Mouse (Mus musculus): ENCODE data around the gene Noa1.

The Noa1 gene

GRCm38 (mm10) chr5:77290606-77291005 lies 19.3 kb downstream of the Noa1 start:
- no peak for DNase-seq (ENCODE audit: inconsistent ontology term)

- no peak for DNase-seq (ENCODE audit: inconsistent ontology term)
Observed at GRCm38 (mm10) chr5:77289686-77290085, 20.2 kb downstream of the Noa1 start.

- DNase-seq (ENCODE audit: inconsistent ontology term) = no peak
Observed at GRCm38 (mm10) chr5:77287901-77288300, 22.0 kb downstream of the Noa1 start.

GRCm38 (mm10) chr5:77286904-77287303 lies 23.0 kb downstream of the Noa1 start:
- no peak for DNase-seq (ENCODE audit: inconsistent ontology term)

- DNase-seq (ENCODE audit: inconsistent ontology term) = no peak
Observed at GRCm38 (mm10) chr5:77285685-77286084, 24.2 kb downstream of the Noa1 start.

- no peak for DNase-seq (ENCODE audit: inconsistent ontology term)
Observed at GRCm38 (mm10) chr5:77282242-77282641, 27.6 kb downstream of the Noa1 start.

- no peak for DNase-seq (ENCODE audit: inconsistent ontology term)
Observed at GRCm38 (mm10) chr5:77281518-77282174, 28.2 kb downstream of the Noa1 start.

- no peak for DNase-seq (ENCODE audit: inconsistent ontology term)
Observed at GRCm38 (mm10) chr5:77277204-77277603, 32.7 kb downstream of the Noa1 start.

GRCm38 (mm10) chr5:77275950-77276349 lies 33.9 kb downstream of the Noa1 start:
- no peak for DNase-seq (ENCODE audit: inconsistent ontology term)

GRCm38 (mm10) chr5:77273151-77273550 lies 36.7 kb downstream of the Noa1 start:
- DNase-seq (ENCODE audit: inconsistent ontology term) = no peak

- no peak for DNase-seq (ENCODE audit: inconsistent ontology term)
Observed at GRCm38 (mm10) chr5:77269399-77269798, 40.5 kb downstream of the Noa1 start.

- no peak for DNase-seq (ENCODE audit: inconsistent ontology term)
Observed at GRCm38 (mm10) chr5:77267957-77268624, 41.8 kb downstream of the Noa1 start.

GRCm38 (mm10) chr5:77267441-77267840 lies 42.4 kb downstream of the Noa1 start:
- no peak for DNase-seq (ENCODE audit: inconsistent ontology term)

- peak; percentile 55 for DNase-seq (ENCODE audit: inconsistent ontology term)
Observed at GRCm38 (mm10) chr5:77266886-77267401, 42.9 kb downstream of the Noa1 start.

- DNase-seq (ENCODE audit: inconsistent ontology term) = peak; percentile 75
Observed at GRCm38 (mm10) chr5:77266066-77266885, 43.6 kb downstream of the Noa1 start.

- DNase-seq (ENCODE audit: inconsistent ontology term) = peak; percentile 89
Observed at GRCm38 (mm10) chr5:77265671-77266065, 44.2 kb downstream of the Noa1 start.

GRCm38 (mm10) chr5:77265081-77265670 lies 44.7 kb downstream of the Noa1 start, which contains the start of gene Rest:
Rest (plus strand) TSS chr5:77265491.
- DNase-seq (ENCODE audit: inconsistent ontology term) = peak; percentile 88

- peak; percentile 50 for DNase-seq (ENCODE audit: inconsistent ontology term)
Observed at GRCm38 (mm10) chr5:77262105-77262504, 47.8 kb downstream of the Noa1 start.

- DNase-seq (ENCODE audit: inconsistent ontology term) = no peak
Observed at GRCm38 (mm10) chr5:77261137-77261536, 48.7 kb downstream of the Noa1 start.

GRCm38 (mm10) chr5:77260141-77260540 lies 49.7 kb downstream of the Noa1 start:
- no peak for DNase-seq (ENCODE audit: inconsistent ontology term)

GRCm38 (mm10) chr5:77259315-77259714 lies 50.6 kb downstream of the Noa1 start:
- DNase-seq (ENCODE audit: inconsistent ontology term) = no peak

GRCm38 (mm10) chr5:77257603-77258002 lies 52.3 kb downstream of the Noa1 start:
- no peak for DNase-seq (ENCODE audit: inconsistent ontology term)
